Mouse (Mus musculus) CH12.LX (cell line): ENCODE results near the gene Fam162b. TPM values are rescaled to one million over a fixed set of nuclear protein-coding genes. Genes with fewer than 3 reads are reported as not detected.

Source experiments
- DNase-seq: peaks from one replicate; pipeline ENCODE4 v3.0.0-alpha.2; 2013; ENCODE audit errors: extremely low read depth
- H3K27ac ChIP-seq: 2 replicates; pipeline ENCODE4 v1.5.1; 2012; ENCODE audit warnings: low read depth, mild to moderate bottlenecking, control low read depth, moderate library complexity; ENCODE audit not compliant: insufficient read depth
- H3K27me3 ChIP-seq: replicated peaks from 2 replicates; pipeline ENCODE3; 2012; ENCODE audit warnings: inconsistent platforms
- H3K36me3 ChIP-seq, 2 experiments: replicated peaks in 1 of 2; 2 replicates each; pipeline versions ENCODE3 to v1.6.1; 2012; ENCODE audit warnings: inconsistent platforms in 1 of 2, low read length in 1 of 2, mild to moderate bottlenecking in 1 of 2, mixed read lengths in 1 of 2, moderate library complexity in 1 of 2; ENCODE audit not compliant: control insufficient read depth in 1 of 2, insufficient read depth in 1 of 2
- H3K4me1 ChIP-seq, 2 experiments: 2 replicates each; pipeline ENCODE4 v1.6.1; 2012; ENCODE audit warnings: inconsistent platforms in 1 of 2, moderate library complexity in 1 of 2; ENCODE audit not compliant: insufficient read depth in 2 of 2, control insufficient read depth in 1 of 2
- H3K4me2 ChIP-seq: 2 replicates; pipeline ENCODE4 v1.6.1; 2012; ENCODE audit warnings: low read depth, mild to moderate bottlenecking, control low read depth; ENCODE audit not compliant: poor library complexity, insufficient read depth, severe bottlenecking
- H3K4me3 ChIP-seq, 3 experiments: fragments of 150-350 bp in 1 of 3; sonication (generic) in 1 of 3; replicated peaks in 1 of 3; 2 replicates each; pipeline versions ENCODE3 to v1.5.1; 2011 to 2012; ENCODE audit warnings: low read depth in 2 of 3, low read length in 2 of 3, mild to moderate bottlenecking in 2 of 3, moderate library complexity in 2 of 3, control low read depth in 1 of 3, improper control_type of control experiment in 1 of 3, inconsistent platforms in 1 of 3, mixed read lengths in 1 of 3; ENCODE audit not compliant: poor library complexity in 1 of 3
- H3K79me2 ChIP-seq: replicated peaks from 2 replicates; pipeline ENCODE4 v1.6.1; 2012; ENCODE audit warnings: mild to moderate bottlenecking, moderate library complexity; ENCODE audit not compliant: control insufficient read depth, poor library complexity, insufficient read depth, severe bottlenecking; ENCODE audit errors: extremely low read depth
- H3K9ac ChIP-seq: 2 replicates; pipeline ENCODE4 v1.6.1; 2012; ENCODE audit warnings: low read depth, mild to moderate bottlenecking, control low read depth, moderate library complexity; ENCODE audit not compliant: insufficient read depth
- H3K9me3 ChIP-seq: replicated peaks from 2 replicates; pipeline ENCODE3; 2012; ENCODE audit warnings: low read length, inconsistent platforms, mixed read lengths
- BHLHE40 ChIP-seq: IDR thresholded peaks from 2 replicates; pipeline ENCODE4 v1.6.1; 2011; ENCODE audit warnings: mild to moderate bottlenecking, low read depth, low read length, improper control_type of control experiment
- CHD1 ChIP-seq: IDR thresholded peaks from 2 replicates; pipeline ENCODE4 v1.6.1; 2012; ENCODE audit warnings: low read depth, low read length, improper control_type of control experiment, inconsistent platforms
- CHD2 ChIP-seq: IDR thresholded peaks from 2 replicates; pipeline ENCODE4 v1.6.1; 2011; ENCODE audit warnings: low read length, improper control_type of control experiment
- CTCF ChIP-seq, 2 experiments: IDR thresholded peaks in 1 of 2; conservative IDR thresholded peaks in 1 of 2; 2 replicates each; pipeline ENCODE4 v1.5.1; 2011 to 2012; ENCODE audit warnings: low read depth in 2 of 2, low read length in 2 of 2, improper control_type of control experiment in 1 of 2, inconsistent platforms in 1 of 2, mild to moderate bottlenecking in 1 of 2, moderate library complexity in 1 of 2
- E2F4 ChIP-seq: IDR thresholded peaks from 2 replicates; pipeline ENCODE4 v1.6.1; 2011; ENCODE audit warnings: low read depth, low read length, improper control_type of control experiment; ENCODE audit not compliant: insufficient replicate concordance
- ELF1 ChIP-seq: IDR thresholded peaks from 2 replicates; pipeline ENCODE4 v1.6.1; 2014; ENCODE audit warnings: low read depth, mild to moderate bottlenecking, inconsistent platforms, low read length, improper control_type of control experiment
- EP300 ChIP-seq: IDR thresholded peaks from 2 replicates; pipeline ENCODE4 v1.6.1; 2011; ENCODE audit warnings: low read length, improper control_type of control experiment
- ETS1 ChIP-seq: conservative IDR thresholded peaks from 2 replicates; pipeline ENCODE4 v1.6.1; 2012; ENCODE audit warnings: low read depth, mild to moderate bottlenecking, inconsistent platforms, low read length, improper control_type of control experiment, moderate library complexity
- GABPA ChIP-seq: IDR thresholded peaks from 2 replicates; pipeline ENCODE4 v1.6.1; 2012; ENCODE audit warnings: low read depth, low read length, improper control_type of control experiment, inconsistent platforms; ENCODE audit not compliant: insufficient replicate concordance
- HCFC1 ChIP-seq: IDR thresholded peaks from 2 replicates; pipeline ENCODE4 v1.6.1; 2012; ENCODE audit warnings: low read depth, mild to moderate bottlenecking, inconsistent platforms, low read length, improper control_type of control experiment
- IRF4 ChIP-seq: IDR thresholded peaks from 2 replicates; pipeline ENCODE4 v1.6.1; 2014; ENCODE audit warnings: low read depth, mild to moderate bottlenecking, inconsistent platforms, low read length, improper control_type of control experiment
- JUN ChIP-seq: IDR thresholded peaks from 2 replicates; pipeline ENCODE4 v1.6.1; 2011; ENCODE audit warnings: low read depth, mild to moderate bottlenecking, low read length, improper control_type of control experiment, moderate library complexity; ENCODE audit not compliant: insufficient read depth
- JUND ChIP-seq: conservative IDR thresholded peaks from 2 replicates; pipeline ENCODE4 v1.6.1; 2011; ENCODE audit warnings: low read depth, low read length, improper control_type of control experiment
- KAT2A ChIP-seq: IDR thresholded peaks from 2 replicates; pipeline ENCODE4 v1.6.1; 2012; ENCODE audit warnings: low read length, improper control_type of control experiment, inconsistent platforms; ENCODE audit not compliant: insufficient replicate concordance
- MAFK ChIP-seq: IDR thresholded peaks from 2 replicates; pipeline ENCODE4 v1.6.1; 2011; ENCODE audit warnings: low read length, improper control_type of control experiment; ENCODE audit not compliant: insufficient replicate concordance
- MAX ChIP-seq: IDR thresholded peaks from 2 replicates; pipeline ENCODE4 v1.6.1; 2011; ENCODE audit warnings: low read length, improper control_type of control experiment
- MAZ ChIP-seq: IDR thresholded peaks from 2 replicates; pipeline ENCODE4 v1.6.1; 2012; ENCODE audit warnings: low read depth, mild to moderate bottlenecking, inconsistent platforms, low read length, improper control_type of control experiment, moderate library complexity
- MEF2A ChIP-seq: IDR thresholded peaks from 2 replicates; pipeline ENCODE4 v1.6.1; 2014; ENCODE audit warnings: low read depth, mild to moderate bottlenecking, inconsistent platforms, low read length, improper control_type of control experiment, borderline replicate concordance
- MXI1 ChIP-seq: IDR thresholded peaks from 2 replicates; pipeline ENCODE4 v1.6.1; 2011; ENCODE audit warnings: mild to moderate bottlenecking, low read depth, low read length, improper control_type of control experiment
- MYC ChIP-seq: IDR thresholded peaks from 2 replicates; pipeline ENCODE4 v1.6.1; 2011; ENCODE audit warnings: low read depth, mild to moderate bottlenecking, improper control_type of control experiment, low read length
- NELFE ChIP-seq: IDR thresholded peaks from 2 replicates; pipeline ENCODE4 v1.6.1; 2011; ENCODE audit warnings: low read depth, low read length, improper control_type of control experiment
- NRF1 ChIP-seq: IDR thresholded peaks from 2 replicates; pipeline ENCODE4 v1.6.1; 2014; ENCODE audit warnings: low read depth, mild to moderate bottlenecking, inconsistent platforms, low read length, improper control_type of control experiment, moderate library complexity
- PAX5 ChIP-seq: IDR thresholded peaks from 2 replicates; pipeline ENCODE4 v1.6.1; 2012; ENCODE audit warnings: low read length, inconsistent platforms, mixed read lengths
- POLR2A ChIP-seq: IDR thresholded peaks from 2 replicates; pipeline ENCODE4 v1.6.1; 2011; ENCODE audit warnings: low read depth, mild to moderate bottlenecking, improper control_type of control experiment, low read length
- POLR2AphosphoS2 ChIP-seq: IDR thresholded peaks from 2 replicates; pipeline ENCODE4 v1.6.1; 2011; ENCODE audit warnings: low read depth, low read length, improper control_type of control experiment
- RAD21 ChIP-seq: IDR thresholded peaks from 2 replicates; pipeline ENCODE4 v1.6.1; 2011; ENCODE audit warnings: low read depth, mild to moderate bottlenecking, low read length, improper control_type of control experiment, moderate library complexity
- RCOR1 ChIP-seq: conservative IDR thresholded peaks from 2 replicates; pipeline ENCODE4 v1.6.1; 2012; ENCODE audit warnings: low read depth, mild to moderate bottlenecking, inconsistent platforms, low read length, improper control_type of control experiment
- SIN3A ChIP-seq: IDR thresholded peaks from 2 replicates; pipeline ENCODE4 v1.6.1; 2012; ENCODE audit warnings: low read length, improper control_type of control experiment, inconsistent platforms
- SMC3 ChIP-seq: IDR thresholded peaks from 2 replicates; pipeline ENCODE4 v1.6.1; 2011; ENCODE audit warnings: low read depth, low read length, improper control_type of control experiment
- TBP ChIP-seq: conservative IDR thresholded peaks from 2 replicates; pipeline ENCODE4 v1.6.1; 2011; ENCODE audit warnings: low read depth, low read length, improper control_type of control experiment
- TCF12 ChIP-seq: IDR thresholded peaks from 2 replicates; pipeline ENCODE4 v1.6.1; 2014; ENCODE audit warnings: low read depth, mild to moderate bottlenecking, inconsistent platforms, low read length, improper control_type of control experiment
- UBTF ChIP-seq: IDR thresholded peaks from 2 replicates; pipeline ENCODE4 v1.6.1; 2012; ENCODE audit warnings: low read depth, mild to moderate bottlenecking, inconsistent platforms, low read length, improper control_type of control experiment, moderate library complexity
- USF1 ChIP-seq: IDR thresholded peaks from 2 replicates; pipeline ENCODE4 v1.6.1; 2014; ENCODE audit warnings: low read depth, mild to moderate bottlenecking, inconsistent platforms, low read length, improper control_type of control experiment
- USF2 ChIP-seq: conservative IDR thresholded peaks from 2 replicates; pipeline ENCODE4 v1.6.1; 2011; ENCODE audit warnings: low read depth, low read length, improper control_type of control experiment
- ZC3H11A ChIP-seq: IDR thresholded peaks from 2 replicates; pipeline ENCODE4 v1.6.1; 2012; ENCODE audit warnings: low read depth, mild to moderate bottlenecking, inconsistent platforms, low read length, improper control_type of control experiment
- ZKSCAN1 ChIP-seq: IDR thresholded peaks from 2 replicates; pipeline ENCODE4 v1.6.1; 2012; ENCODE audit warnings: low read depth, inconsistent platforms, low read length, improper control_type of control experiment, borderline replicate concordance
- ZMIZ1 ChIP-seq: IDR thresholded peaks from 2 replicates; pipeline ENCODE4 v1.6.1; 2012; ENCODE audit warnings: low read depth, mild to moderate bottlenecking, inconsistent platforms, low read length, improper control_type of control experiment
- ZNF384 ChIP-seq: IDR thresholded peaks from 2 replicates; pipeline ENCODE4 v1.6.1; 2012; ENCODE audit warnings: low read depth, low read length, improper control_type of control experiment, inconsistent platforms
- dilution Hi-C: fragments of 300-500 bp; cut with MboI; formaldehyde crosslinking; loops from 2 replicates; pipeline ENCODE4 v1.14.3; 2020; ENCODE audit warnings: low sequenced_read_pairs; ENCODE audit not compliant: extremely low pct_unique_long_range_greater_than_20kb, extremely low pct_ligation_motif_present
- in situ Hi-C: fragments of 300-500 bp; cut with MboI; formaldehyde crosslinking; loops from 3 replicates; pipeline ENCODE4 v1.14.3; 2019; ENCODE audit warnings: low sequenced_read_pairs, low pct_ligation_motif_present, low pct_unique_long_range_greater_than_20kb, mixed read lengths
- polyA plus RNA-seq: library from polyadenylated mRNA; unstranded; fragments of >175 nt; gene quantifications from 2 replicates; pipeline ENCODE4 v1.2.1, GENCODE M21; 2012; ENCODE audit warnings: low read depth; ENCODE audit not compliant: insufficient read length
- total RNA-seq, 2 experiments: library from RNA; depleted of rRNA; stranded (reverse); fragments of 300-350 nt in 1 of 2; fragments of >200 nt in 1 of 2; gene quantifications; 2 replicates each; pipeline ENCODE4 v1.2.3; 2012 to 2014

Gene Fam162b
- total and polyA plus RNA-seq, 3 experiments: 0.86 TPM; not detected in 2

- in situ Hi-C loops (no loop called here), dilution Hi-C loops (no loop called here)
- Histone ChIP-seq H3K27me3 (no peaks in the 10 kb centered on the region), H3K79me2 (no peaks in the 10 kb centered on the region), H3K4me2 (peak overlapping the region; percentile 74), H3K9ac (peak overlapping the region; percentile 24; the same call in 1 of the 2 replicates), H3K27ac (no peak overlapping the region), H3K4me3 (no peak overlapping the region), H3K36me3 (no peaks in the 10 kb centered on the region), H3K4me1 (peaks cover 3 to 21% of the 10 kb centered on the region in 2 experiments), H3K9me3 (peaks cover 5% of the 10 kb centered on the region)
- 0 out of 2 replicates have a peak, but pooled peaks have one; percentile 38 for TF ChIP-seq SIN3A
- no peak for TF ChIP-seq RCOR1
- TF ChIP-seq NRF1: no peak
- TF ChIP-seq ETS1: no peak; the same call in 1 of the 2 replicates
- no peak for TF ChIP-seq MAX
- no peak for TF ChIP-seq GABPA
- peak; percentile 48; the same call in 1 of the 2 replicates for TF ChIP-seq EP300
- TF ChIP-seq POLR2AphosphoS2: no peak
- no peak for TF ChIP-seq PAX5
- TF ChIP-seq CTCF (conservative IDR thresholded peaks at IDR 0.05 in 1 of 2, IDR thresholded peaks at IDR 0.05 in 1 of 2; ENCODE audit: low read depth in 2 of 2, low read length in 2 of 2): no peak
- peak; percentile 83; the same call in 1 of the 2 replicates for TF ChIP-seq MEF2A
- no peak for TF ChIP-seq CHD1
- no peak for TF ChIP-seq USF1
- TF ChIP-seq ZMIZ1: no peak
- no peak for TF ChIP-seq USF2
- TF ChIP-seq IRF4: no peak; the same call in 1 of the 2 replicates
- TF ChIP-seq NELFE: no peak
- TF ChIP-seq ZC3H11A: no peak
- TF ChIP-seq CHD2: no peak
- 0 out of 2 replicates have a peak, but pooled peaks have one; percentile 11 for TF ChIP-seq BHLHE40
- TF ChIP-seq TCF12: no peak
- no peak for TF ChIP-seq JUND
- no peak; the same call in 1 of the 2 replicates for TF ChIP-seq JUN
- TF ChIP-seq RAD21: no peak
- TF ChIP-seq MXI1: no peak
- no peak for TF ChIP-seq POLR2A
- TF ChIP-seq ZKSCAN1: no peak
- no peak for TF ChIP-seq E2F4
- TF ChIP-seq SMC3: no peak
- TF ChIP-seq MAFK: no peak
- TF ChIP-seq UBTF: no peak
- TF ChIP-seq ELF1: no peak
- 0 out of 2 replicates have a peak, but pooled peaks have one; percentile 39 for TF ChIP-seq TBP
- TF ChIP-seq MYC: no peak
- 0 out of 2 replicates have a peak, but pooled peaks have one; percentile 38 for TF ChIP-seq MAZ
- no peak for TF ChIP-seq KAT2A
- TF ChIP-seq HCFC1: no peak
- 0 out of 2 replicates have a peak, but pooled peaks have one; percentile 55 for TF ChIP-seq ZNF384
- peak; percentile 71 for DNase-seq
These were observed 1.3 kb upstream of the Fam162b start for GRCm38 (mm10) chr10:51591574-51591973.
